Mouse (Mus musculus): ENCODE results near the gene Lsm14b. TPM values are rescaled to one million over a fixed set of nuclear protein-coding genes. Genes with fewer than 3 reads are reported as not detected.

Lsm14b gene
- polyA plus RNA-seq, 1 experiment from 2014 or later, result 6.5 TPM

- H3K9ac ChIP-seq (replicated peaks; ENCODE audit: low read depth), result no peak overlapping the region
- no peak overlapping the region for H3K4me3 ChIP-seq (ENCODE audit: low read depth, low read length)
- no peak for TF ChIP-seq EP300 (IDR thresholded peaks at IDR 0.05)
- no peak for TF ChIP-seq CTCF (IDR thresholded peaks at IDR 0.05)
- no peaks in the 10 kb centered on the region for H3K36me3 ChIP-seq (ENCODE audit: insufficient read depth, low read length)
- ATAC-seq (no peak), DNase-seq (ENCODE audit: low spot score) (no peak)
- peaks cover 4% of the 10 kb centered on the region; the same call in 1 of the 2 replicates for H3K4me1 ChIP-seq (ENCODE audit: insufficient read depth, low read depth, low read length)
- 66% methylated on average over 8 of the region's 8 CpGs for WGBS
- H3K27ac ChIP-seq (ENCODE audit: low read length), result no peak overlapping the region
- peaks cover 3% of the 10 kb centered on the region; the same call in 1 of the 2 replicates for H3K27me3 ChIP-seq (replicated peaks; ENCODE audit: insufficient read depth, low read length)
- no peak overlapping the region for H3K4me2 ChIP-seq (replicated peaks; ENCODE audit: low read depth, low read length)
- H3K9me3 ChIP-seq (ENCODE audit: low read length), result no peaks in the 10 kb centered on the region
These were observed 3.9 kb upstream of the Lsm14b start for GRCm38 (mm10) chr2:180020919-180021318.

GRCm38 (mm10) chr2:180022751-180023150, 2.0 kb upstream of the Lsm14b start:
- Histone ChIP-seq H3K27me3 (replicated peaks; ENCODE audit: insufficient read depth, low read length) (peaks cover 3% of the 10 kb centered on the region; the same call in 1 of the 2 replicates), H3K9ac (replicated peaks; ENCODE audit: low read depth) (no peak overlapping the region), H3K36me3 (ENCODE audit: insufficient read depth, low read length) (no peaks in the 10 kb centered on the region), H3K9me3 (ENCODE audit: low read length) (no peaks in the 10 kb centered on the region), H3K4me3 (ENCODE audit: low read depth, low read length) (no peak overlapping the region), H3K4me1 (ENCODE audit: insufficient read depth, low read depth, low read length) (peaks cover 22% of the 10 kb centered on the region; the same call in 1 of the 2 replicates), H3K4me2 (replicated peaks; ENCODE audit: low read depth, low read length) (no peak overlapping the region), H3K27ac (ENCODE audit: low read length) (no peak overlapping the region)
- TF ChIP-seq CTCF (IDR thresholded peaks at IDR 0.05) (no peak), EP300 (IDR thresholded peaks at IDR 0.05) (no peak)
- no peak for DNase-seq (ENCODE audit: low spot score)
- 45% methylated on average over 6 of the region's 6 CpGs for WGBS
- ATAC-seq, result no peak

GRCm38 (mm10) chr2:180025135-180025860, 511 bp downstream of the Lsm14b start:
- H3K4me2 ChIP-seq (replicated peaks; ENCODE audit: low read depth, low read length), result peak overlapping the region; percentile 99
- peak; percentile 3 for ATAC-seq
- no peaks in the 10 kb centered on the region for H3K9me3 ChIP-seq (ENCODE audit: low read length)
- peaks cover 3% of the 10 kb centered on the region; the same call in 1 of the 2 replicates for H3K27me3 ChIP-seq (replicated peaks; ENCODE audit: insufficient read depth, low read length)
- peak overlapping the region; percentile 81 for H3K9ac ChIP-seq (replicated peaks; ENCODE audit: low read depth)
- H3K27ac ChIP-seq (ENCODE audit: low read length), result peak overlapping the region; percentile 91
- no peak for TF ChIP-seq EP300 (IDR thresholded peaks at IDR 0.05)
- TF ChIP-seq CTCF (IDR thresholded peaks at IDR 0.05), result no peak
- H3K4me3 ChIP-seq (ENCODE audit: low read depth, low read length), result peak overlapping the region; percentile 93
- peak; percentile 51 for DNase-seq (ENCODE audit: low spot score)
- H3K4me1 ChIP-seq (ENCODE audit: insufficient read depth, low read depth, low read length), result peaks cover 24% of the 10 kb centered on the region; the same call in 1 of the 2 replicates
- H3K36me3 ChIP-seq (ENCODE audit: insufficient read depth, low read length), result peaks cover 14% of the 10 kb centered on the region; the same call in 1 of the 2 replicates
- under 1% methylated on average over 67 of the region's 84 CpGs for WGBS

- H3K36me3 ChIP-seq (ENCODE audit: insufficient read depth, low read length), result peaks cover 19% of the 10 kb centered on the region; the same call in 1 of the 2 replicates
- no peak for DNase-seq (ENCODE audit: low spot score)
- no peaks in the 10 kb centered on the region for H3K9me3 ChIP-seq (ENCODE audit: low read length)
- H3K4me1 ChIP-seq (ENCODE audit: insufficient read depth, low read depth, low read length), result peaks cover 24% of the 10 kb centered on the region; the same call in 1 of the 2 replicates
- peak overlapping the region; percentile 99 for H3K4me2 ChIP-seq (replicated peaks; ENCODE audit: low read depth, low read length)
- TF ChIP-seq CTCF (IDR thresholded peaks at IDR 0.05), result no peak
- TF ChIP-seq EP300 (IDR thresholded peaks at IDR 0.05), result no peak
- no peak for ATAC-seq
- H3K27ac ChIP-seq (ENCODE audit: low read length), result peak overlapping the region; percentile 91; the same call in 1 of the 2 replicates
- H3K9ac ChIP-seq (replicated peaks; ENCODE audit: low read depth), result peak overlapping the region; percentile 81
- peak overlapping the region; percentile 93 for H3K4me3 ChIP-seq (ENCODE audit: low read depth, low read length)
- WGBS, result 9% methylated on average over 6 of the region's 6 CpGs
- H3K27me3 ChIP-seq (replicated peaks; ENCODE audit: insufficient read depth, low read length), result peaks cover 3% of the 10 kb centered on the region; the same call in 1 of the 2 replicates
These were observed 1.0 kb downstream of the Lsm14b start for GRCm38 (mm10) chr2:180025861-180026200.

- no peak overlapping the region for H3K9ac ChIP-seq (replicated peaks; ENCODE audit: low read depth)
- no peak overlapping the region for H3K4me2 ChIP-seq (replicated peaks; ENCODE audit: low read depth, low read length)
These were observed 3.0 kb downstream of the Lsm14b start for GRCm38 (mm10) chr2:180027768-180028167.

GRCm38 (mm10) chr2:180031270-180031669, 6.5 kb downstream of the Lsm14b start:
- Histone ChIP-seq H3K4me3 (ENCODE audit: low read depth, low read length) (no peak overlapping the region), H3K27me3 (replicated peaks; ENCODE audit: insufficient read depth, low read length) (no peaks in the 10 kb centered on the region), H3K4me1 (ENCODE audit: insufficient read depth, low read depth, low read length) (peaks cover 16% of the 10 kb centered on the region; the same call in 1 of the 2 replicates), H3K36me3 (ENCODE audit: insufficient read depth, low read length) (peaks cover 50% of the 10 kb centered on the region), H3K4me2 (replicated peaks; ENCODE audit: low read depth, low read length) (no peak overlapping the region), H3K27ac (ENCODE audit: low read length) (no peak overlapping the region), H3K9ac (replicated peaks; ENCODE audit: low read depth) (no peak overlapping the region), H3K9me3 (ENCODE audit: low read length) (no peaks in the 10 kb centered on the region)
- ATAC-seq, result no peak
- DNase-seq (ENCODE audit: low spot score), result no peak
- 84% methylated on average over 6 of the region's 6 CpGs for WGBS
- TF ChIP-seq CTCF (IDR thresholded peaks at IDR 0.05), result no peak
- no peak for TF ChIP-seq EP300 (IDR thresholded peaks at IDR 0.05)

More at GRCm38 (mm10) chr2:180027768-180028167, 3.0 kb downstream of the Lsm14b start:
- no peak for ATAC-seq
- Histone ChIP-seq H3K36me3 (ENCODE audit: insufficient read depth, low read length) (peaks cover 36% of the 10 kb centered on the region), H3K27ac (ENCODE audit: low read length) (no peak overlapping the region), H3K4me3 (ENCODE audit: low read depth, low read length) (no peak overlapping the region), H3K27me3 (replicated peaks; ENCODE audit: insufficient read depth, low read length) (no peaks in the 10 kb centered on the region), H3K9me3 (ENCODE audit: low read length) (no peaks in the 10 kb centered on the region), H3K4me1 (ENCODE audit: insufficient read depth, low read depth, low read length) (peaks cover 24% of the 10 kb centered on the region; the same call in 1 of the 2 replicates)
- TF ChIP-seq EP300 (IDR thresholded peaks at IDR 0.05) (no peak), CTCF (IDR thresholded peaks at IDR 0.05) (no peak)
- 79% methylated on average over 9 of the region's 9 CpGs for WGBS
- no peak for DNase-seq (ENCODE audit: low spot score)

Data from lung, postnatal 0 days (tissue).